Mouse (Mus musculus): ENCODE results near the gene Klhl22. TPM values are rescaled to one million over a fixed set of nuclear protein-coding genes. Genes with fewer than 3 reads are reported as not detected.
A peak's percentile ranks its signal among the peaks of the same experiment; 100 is the strongest.

Gene Klhl22
- polyA plus RNA-seq, 3 experiments from 2014 or later: 11.8 to 28.7 (median 13.4) TPM

DNA sequence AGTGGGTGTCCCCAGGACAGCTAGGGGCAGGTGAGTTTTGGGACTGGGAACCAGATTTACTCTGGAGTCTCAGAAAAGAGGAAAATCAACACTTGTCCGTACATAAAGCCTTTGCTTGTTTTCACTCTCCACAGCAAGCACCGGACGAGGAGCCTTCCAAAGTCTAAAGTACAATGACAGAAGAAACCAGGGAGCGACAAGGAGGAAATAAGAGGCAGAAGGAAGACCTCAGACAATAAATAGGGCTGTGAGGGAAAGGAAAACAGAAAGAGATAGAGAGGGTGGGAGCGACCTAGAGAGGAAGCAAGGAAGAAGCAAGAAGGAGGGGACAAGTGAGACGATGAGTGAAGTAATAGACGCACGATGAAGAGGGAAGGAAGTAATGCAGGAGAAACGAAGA lies 516 bp upstream of the Klhl22 start:
- peak; percentile 30 for ATAC-seq

DNA sequence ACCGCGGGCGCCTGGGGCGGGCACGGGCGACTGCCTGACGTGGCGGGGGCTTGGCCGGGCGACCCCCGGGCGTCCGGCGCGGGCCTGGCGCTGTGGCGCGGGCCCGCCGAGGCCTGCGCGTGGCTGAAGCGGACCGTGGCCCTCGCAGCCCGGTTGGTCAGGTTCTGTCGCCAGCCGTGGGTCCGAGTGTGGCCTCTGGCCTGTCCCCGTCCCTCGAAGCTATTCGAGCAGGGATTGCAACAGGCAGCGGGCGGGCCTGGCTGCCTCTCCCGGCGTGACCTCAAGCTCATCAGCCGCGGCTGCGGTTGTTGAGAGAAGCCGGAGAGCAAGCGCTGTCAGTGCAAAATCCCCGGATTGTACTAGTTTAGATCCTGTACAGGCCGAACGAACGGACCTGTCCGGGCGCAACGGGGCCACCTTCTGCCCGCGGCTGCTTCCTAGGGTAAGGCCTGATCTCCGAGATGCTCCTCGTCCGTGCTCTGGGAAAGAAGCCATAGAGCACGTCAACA lies 449 bp downstream of the Klhl22 start:
- peak; percentile 21 for ATAC-seq

DNA sequence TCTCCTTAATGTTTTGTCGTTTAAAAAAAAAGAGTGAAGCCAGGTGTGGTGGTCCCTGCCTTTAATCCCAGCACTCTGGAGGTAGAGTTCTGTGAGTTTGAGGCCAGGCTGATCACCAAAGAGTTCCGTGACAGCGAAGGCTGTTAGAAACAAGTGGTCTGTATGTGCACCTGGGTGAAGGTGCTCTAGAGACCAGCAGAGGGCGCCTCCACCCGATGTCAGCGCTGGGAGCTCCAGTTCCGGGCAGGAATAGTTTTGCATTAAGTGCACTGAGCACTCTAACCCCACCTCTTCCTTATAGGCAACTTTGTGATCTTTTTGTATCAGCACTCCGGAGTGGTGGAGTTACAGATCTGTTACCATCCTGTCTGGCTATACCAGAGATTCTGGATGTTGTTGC lies 1.2 kb downstream of the Klhl22 start:
- ATAC-seq: no peak

DNA sequence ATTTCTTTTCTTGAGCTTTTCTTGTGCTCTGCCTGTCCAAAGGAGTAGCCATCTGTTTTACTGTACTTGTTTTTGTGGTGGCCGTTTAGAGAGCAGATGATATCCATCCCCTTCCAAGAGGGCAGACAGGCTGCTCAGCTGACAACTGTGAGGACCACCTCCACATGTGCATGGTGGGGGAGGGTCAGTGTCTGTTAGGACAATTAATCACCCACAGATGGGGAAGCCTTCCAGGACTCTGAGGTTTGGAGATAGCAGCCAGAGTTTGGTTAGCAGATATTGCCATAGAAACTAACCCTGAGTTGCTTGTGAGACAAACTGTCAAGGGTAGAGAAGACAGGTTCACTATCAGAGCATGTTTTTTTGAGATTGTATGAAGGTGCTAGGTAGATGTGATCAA lies 1.7 kb downstream of the Klhl22 start:
- ATAC-seq: no peak

DNA sequence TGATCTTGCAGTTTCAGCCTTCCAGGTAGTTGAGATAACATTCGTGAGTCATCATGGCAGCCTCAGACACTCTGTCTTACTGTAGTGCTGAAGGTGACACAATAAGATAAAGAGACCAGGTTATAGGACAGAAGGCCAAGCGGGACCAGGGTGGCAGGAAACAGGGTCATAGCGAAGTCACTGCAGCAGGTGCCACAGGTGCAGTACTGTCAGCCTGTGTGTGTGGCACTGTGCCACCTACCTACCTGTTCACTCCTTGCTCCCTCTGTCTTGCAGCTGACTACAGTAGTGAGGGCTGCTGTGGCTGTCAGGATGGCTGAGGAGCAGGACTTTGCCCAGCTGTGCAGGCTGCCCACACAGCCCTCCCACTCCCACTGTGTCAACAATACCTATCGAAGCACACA lies 4.7 kb downstream of the Klhl22 start:
- ATAC-seq: no peak

DNA sequence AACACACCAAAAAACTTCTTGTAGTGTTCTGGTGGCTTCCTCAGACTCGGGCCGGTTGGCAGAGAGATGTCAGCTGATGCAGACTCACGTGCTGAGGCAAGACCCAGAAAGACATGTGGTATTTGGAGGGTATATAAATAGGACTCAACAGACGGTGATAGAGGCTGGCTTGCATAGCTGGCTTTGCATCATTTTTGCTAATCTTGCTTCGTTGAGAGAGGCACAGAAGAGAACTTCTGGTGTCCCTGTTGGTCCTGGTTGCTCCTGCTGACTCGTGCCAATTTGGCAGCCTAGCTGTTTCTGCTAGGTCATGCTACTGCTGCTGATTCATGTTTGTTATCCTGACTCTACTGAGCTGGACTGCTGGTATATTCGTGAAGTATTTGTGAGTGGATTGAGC lies 9.4 kb downstream of the Klhl22 start:
- no peak for ATAC-seq

DNA sequence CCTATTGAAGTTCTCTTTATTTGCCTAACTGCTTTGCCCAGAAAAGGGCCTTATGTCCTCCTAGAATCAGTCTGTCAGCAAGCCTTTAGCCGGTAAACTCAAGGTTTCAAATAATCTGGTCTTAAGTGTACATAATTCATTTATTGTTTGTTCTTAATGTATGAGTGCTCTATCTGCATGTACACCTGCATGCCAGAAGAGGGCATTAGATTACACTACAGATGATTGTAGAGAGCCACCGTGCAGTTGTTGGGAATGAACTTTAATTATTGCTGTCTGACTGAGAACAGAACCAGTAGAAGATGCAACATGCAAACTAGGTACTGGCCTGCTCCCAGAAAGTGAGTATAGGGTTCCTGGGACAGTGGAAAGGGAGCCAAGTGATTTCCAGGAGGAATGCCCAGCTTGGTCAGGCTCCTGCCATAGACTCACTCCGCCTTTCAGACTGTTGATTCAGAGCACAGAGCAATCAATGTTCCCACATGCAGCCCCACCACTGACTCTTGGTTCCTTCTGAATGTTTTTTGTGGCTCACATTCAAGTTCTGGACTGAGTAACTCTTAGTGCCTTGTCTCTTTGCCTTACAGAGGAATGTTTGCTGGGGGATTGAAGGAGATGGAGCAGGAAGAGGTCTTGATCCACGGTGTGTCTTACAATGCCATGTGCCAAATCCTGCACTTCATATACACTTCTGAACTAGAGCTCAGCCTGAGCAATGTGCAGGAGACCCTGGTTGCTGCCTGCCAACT lies 11.9 kb downstream of the Klhl22 start:
- no peak for ATAC-seq

DNA sequence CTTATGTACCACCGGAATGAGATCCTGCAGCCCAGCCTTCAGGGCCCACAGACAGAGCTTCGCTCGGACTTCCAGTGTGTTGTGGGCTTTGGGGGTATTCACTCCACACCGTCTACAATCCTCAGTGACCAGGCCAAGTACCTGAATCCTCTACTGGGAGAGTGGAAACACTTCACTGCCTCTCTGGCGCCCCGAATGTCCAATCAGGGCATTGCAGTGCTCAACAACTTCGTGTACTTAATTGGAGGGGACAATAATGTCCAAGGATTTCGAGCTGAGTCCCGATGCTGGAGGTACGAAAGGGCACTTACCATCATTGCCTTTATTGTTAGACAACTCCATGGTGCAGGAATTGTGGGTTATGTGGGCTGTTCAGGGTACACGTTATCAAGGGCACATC lies 17.4 kb downstream of the Klhl22 start:
- ATAC-seq: no peak

DNA sequence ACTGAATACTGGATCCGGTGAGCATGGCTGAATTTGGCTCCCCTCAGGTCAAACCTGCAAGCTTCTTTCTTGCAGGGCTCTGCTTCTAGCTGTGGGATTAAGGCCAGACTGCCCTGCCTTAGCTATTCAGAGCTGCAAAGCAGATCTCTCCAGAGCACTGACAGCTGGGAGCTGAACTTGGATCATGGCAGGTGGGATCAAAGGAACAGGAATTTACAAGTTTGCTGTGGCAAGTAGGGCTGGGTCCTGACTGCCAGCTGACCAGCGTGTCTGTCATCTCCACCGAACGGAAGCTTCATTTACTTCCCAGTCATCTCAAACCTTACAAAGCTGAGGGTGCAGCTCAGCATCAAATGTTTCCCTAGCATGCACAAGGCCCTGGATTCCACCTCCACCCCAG lies 18.8 kb downstream of the Klhl22 start:
- no peak for ATAC-seq

DNA sequence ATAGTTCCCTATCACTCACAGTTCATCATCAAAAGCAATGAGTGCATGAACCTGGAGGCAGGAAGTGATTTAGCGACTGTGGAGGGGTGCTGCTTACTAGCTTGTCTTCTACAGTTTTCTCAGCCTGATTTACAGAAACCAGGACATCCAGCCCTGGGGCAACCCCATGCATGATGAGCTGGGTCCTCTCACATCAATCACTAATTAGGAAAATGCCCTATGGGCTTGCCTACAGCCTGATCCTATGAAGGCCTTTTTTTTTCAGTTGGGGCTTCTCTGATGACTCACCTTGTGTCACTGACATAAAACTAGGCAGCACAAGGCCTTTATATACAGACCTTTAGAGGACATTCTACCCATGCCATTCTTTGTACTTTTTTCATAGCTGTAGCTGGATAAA lies 20.3 kb downstream of the Klhl22 start:
- no peak for ATAC-seq

DNA sequence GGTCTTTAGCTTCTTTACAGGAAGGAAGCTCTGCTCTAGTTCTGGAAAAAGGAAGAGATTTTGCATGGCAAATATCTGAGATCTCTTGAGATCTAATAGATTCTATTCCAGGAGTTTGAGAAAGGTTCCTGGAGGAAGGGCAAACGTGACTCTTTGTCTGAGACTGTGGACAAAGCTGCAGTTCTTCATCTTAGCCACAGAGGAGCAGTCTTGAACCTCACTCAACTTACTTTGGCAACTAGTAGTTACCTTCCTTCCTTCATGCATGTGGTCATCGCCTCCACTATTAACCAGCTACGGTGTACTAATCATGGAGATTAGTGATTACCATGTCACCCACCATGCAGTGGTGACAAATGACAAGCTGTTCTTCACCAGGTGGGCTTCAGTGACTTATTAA lies 25.9 kb downstream of the Klhl22 start:
- no peak for ATAC-seq

DNA sequence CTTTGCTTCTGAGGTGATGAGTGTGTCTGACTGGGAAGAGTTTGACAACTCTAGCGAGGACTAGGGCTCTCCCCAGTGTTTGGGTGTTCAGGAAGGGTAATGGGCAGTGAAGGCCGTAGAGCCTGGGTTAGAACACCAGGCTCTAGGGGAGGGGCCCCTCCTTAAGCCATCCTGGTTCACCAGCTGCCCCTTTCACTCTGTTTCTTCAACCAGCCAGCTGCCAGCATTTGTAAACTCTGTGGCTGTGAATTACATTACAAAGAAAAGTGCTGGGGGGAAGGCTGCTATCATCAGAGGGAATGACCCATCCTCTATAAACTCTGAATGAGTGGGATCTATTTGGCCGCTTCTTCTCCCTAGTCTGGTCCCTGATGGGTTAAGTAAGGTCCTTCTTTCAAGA lies 33.3 kb downstream of the Klhl22 start:
- ATAC-seq: no peak

DNA sequence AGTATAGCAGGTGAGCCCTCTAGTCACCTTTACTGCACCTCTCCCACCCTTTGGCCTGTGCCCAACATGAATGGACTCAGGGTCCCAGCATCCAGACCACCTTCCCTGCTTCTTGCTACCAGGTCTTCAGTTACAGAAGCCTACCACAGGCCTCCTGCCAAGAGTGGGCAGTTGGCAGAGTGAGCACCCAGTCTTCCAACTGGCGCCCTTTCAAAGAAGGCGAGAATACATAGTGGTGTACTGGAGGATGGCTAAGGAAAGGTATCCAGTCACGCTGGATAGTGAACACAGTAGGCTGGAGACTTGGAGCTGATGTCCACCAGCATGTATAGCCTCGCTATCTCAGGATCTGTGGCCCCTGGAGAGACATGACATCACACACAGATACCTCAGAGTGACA lies 34.6 kb downstream of the Klhl22 start:
- no peak for ATAC-seq

DNA sequence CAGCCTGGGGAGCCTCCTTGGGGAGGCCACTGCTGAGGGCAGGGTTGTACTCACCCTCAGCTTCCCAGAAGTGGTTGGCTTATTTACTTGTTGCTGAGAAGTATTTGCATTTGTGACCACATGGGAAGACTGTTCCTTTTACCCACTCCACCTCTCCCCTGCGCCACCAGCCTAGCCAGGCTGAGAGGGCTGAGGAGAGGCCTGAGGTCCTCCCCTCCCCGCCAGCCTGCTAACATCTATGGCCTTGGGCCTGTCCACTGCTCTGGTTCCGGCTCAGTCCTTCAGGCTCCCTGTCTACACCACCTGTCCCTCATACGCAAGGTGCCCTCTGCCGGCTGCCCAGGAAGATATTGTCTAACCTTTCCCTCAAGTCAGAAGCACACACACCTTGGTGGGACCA lies 36.2 kb downstream of the Klhl22 start:
- ATAC-seq: no peak

DNA sequence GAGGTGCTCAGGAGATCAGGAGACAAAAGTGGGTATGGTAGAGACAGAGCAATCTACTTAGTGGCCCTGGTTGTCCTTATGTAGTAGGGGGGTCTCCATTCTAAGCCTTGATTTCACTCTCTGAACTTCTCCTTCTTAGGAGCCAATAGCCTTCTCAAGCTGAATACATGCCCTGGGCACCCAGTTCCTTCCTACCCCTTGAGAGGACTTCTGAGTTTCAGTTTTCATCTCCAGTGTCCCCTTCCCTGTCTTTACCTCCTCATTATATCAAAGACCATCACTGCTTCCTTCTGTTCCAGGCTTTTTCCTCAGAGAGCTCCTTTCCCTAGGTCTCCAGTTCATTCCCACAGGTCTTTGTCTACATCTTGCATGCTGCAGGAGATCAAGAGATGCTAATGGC lies 37.1 kb downstream of the Klhl22 start:
- no peak for ATAC-seq

DNA sequence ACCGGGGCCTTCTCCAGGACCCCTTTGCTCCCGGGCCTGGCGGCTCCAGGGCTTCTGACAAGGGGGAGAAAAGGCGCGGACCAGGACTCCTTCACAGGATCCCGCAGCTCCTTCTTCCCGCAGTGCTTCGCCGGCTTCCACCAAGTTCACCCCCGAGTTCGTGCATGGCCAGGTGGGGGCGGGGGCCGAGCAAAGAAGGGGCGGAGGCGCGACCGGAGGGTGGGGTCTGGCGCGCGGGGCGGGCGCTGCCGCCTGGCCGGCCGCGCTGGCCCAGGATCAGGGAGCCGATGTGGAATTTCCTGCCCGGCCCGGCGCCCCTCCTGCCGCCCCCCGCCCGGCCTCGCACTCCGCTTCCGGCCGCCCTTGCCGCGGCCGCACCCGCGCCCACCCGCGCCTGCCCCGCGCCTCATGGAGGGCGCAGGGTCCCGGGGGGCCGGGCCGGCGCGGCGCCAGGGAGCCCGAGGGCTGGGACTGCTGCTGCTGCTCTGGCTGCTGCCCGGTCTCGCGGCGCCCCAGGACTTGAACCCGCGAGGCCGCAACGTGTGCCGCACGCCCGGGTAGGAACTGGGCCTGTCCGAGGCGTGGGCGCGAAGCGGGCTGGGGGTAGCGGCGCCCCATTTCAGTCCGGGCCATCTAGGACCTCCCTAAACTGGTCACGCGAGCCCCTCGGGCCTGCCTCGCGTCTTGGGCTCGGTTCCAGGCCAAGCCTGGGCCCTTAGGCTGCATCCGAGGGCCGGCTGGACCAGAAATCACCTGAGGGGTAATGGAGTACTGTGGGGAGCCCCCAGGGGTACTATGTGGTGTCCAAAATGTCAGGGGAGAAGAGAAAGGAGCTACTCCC lies 37.8 kb downstream of the Klhl22 start, which contains the start of gene Scarf2:
Gene Scarf2, plus strand, starts transcription at position 312 of the 841 bp plus-strand sequence.
- no peak for ATAC-seq

DNA sequence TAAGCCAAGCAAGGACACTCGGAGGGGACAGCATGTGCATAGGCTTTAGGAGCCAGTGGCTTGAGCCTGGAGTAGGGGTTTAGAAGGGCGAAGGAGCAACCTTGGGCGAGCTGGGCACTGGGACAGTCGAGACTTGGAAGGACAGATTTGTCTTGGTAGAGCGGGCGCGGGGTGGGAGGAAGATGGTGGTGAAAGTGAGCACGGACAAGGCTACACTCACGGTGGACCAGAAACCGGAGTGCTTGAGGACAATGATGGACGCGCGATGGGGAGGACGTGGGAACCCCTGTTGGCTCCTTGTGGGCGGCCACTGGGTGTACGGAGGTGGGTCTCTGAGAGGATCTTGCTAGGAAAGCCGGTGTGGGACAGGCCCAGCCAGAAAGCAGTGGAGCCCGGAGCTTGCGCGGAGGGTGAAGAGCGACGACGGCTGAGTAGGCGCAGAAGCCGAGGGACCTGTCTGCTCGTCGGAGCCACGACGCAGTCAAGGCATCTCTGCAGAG lies 38.4 kb downstream of the Klhl22 start:
- ATAC-seq: no peak

DNA sequence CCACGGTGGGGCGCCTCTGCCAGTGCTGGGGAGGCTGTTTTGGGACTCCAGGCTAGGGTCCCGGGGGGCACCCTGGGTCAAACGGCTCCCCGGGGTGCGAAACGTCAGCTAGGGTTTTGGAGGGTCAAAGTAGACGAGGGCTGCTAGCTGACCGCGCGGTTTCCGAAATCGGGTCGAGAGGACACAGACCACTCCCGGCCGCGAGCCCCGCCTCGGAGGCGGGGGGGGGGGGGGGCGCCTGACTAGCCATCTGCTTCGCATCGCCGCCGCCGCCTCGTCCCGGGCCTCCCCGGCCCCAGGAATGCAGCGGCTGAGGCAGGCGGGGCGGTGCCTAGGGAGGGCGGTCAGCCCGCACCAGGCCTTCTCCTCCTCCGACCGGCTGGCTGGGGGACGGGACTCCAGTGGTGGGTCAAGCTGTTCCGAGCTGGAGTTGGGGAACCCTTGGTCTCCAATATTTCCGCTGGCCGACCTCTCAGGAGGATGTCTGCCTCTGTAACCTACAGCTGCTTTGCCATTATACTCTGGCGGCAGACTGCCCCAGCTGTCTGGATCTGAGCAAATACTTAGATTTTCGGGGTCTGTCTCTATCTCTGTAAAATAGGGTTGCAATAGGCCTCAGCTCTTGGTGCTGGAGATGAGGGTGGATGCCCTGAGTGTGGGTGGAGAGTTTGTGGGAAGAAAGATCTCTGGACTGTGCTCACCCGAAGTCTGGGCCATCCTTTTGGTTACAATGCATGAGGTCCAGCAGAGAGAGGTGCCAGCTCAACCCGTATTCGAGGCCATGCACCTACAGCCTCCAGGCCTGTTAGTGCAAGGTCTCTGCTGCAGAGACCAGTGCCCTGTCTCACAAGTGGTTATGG lies 39.1 kb downstream of the Klhl22 start:
- ATAC-seq: no peak

DNA sequence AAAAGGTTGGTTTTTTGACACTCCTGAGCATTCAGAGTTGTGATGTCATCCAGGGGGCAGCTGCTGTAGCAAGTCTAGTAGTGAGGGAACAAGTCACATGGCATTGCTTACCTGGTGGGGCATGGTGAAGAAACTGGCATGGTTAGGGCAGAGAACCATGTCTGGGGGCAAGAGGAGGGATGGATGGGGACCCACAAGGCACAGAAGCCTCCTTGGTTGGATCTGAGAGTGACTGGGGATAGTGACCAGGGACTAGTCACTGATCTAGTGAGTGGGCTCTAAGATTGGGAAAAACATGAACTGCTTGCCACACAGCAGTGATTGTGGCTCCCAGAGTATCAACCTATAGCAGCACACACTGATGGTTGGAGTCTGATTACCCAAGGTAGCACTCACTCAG lies 40.2 kb downstream of the Klhl22 start:
- ATAC-seq: no peak

DNA sequence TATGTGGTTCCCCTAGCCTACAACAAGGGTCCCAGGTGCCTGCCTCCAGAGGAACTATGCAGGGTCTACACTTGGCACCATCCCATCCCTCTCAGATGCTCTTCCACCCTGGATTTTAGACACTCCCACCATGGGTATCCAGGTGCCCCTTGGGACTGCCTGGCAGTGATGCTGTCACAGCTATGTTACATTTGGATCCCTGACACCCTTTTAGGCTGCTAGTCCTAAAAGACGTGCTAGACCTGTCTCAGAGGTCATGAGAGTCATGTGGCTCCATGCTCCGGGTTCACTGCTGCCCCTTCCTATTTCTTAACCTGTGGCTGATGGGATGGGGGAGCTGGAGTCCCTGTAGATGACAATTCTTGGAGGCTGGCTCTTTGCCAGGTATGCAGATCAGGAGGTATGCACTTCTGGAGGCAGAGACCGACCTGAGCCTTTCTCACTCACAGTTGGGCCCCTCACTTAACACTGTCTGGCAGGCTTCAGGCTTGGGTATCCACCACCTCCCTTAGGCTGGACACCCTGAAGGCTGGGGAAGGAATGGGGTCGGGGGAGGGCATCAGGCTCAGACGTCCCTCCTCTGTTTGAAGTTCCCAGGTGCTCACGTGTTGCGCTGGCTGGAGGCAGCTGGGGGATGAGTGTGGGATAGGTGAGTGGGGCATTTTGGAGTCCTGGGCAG lies 42.5 kb downstream of the Klhl22 start:
- no peak for ATAC-seq

DNA sequence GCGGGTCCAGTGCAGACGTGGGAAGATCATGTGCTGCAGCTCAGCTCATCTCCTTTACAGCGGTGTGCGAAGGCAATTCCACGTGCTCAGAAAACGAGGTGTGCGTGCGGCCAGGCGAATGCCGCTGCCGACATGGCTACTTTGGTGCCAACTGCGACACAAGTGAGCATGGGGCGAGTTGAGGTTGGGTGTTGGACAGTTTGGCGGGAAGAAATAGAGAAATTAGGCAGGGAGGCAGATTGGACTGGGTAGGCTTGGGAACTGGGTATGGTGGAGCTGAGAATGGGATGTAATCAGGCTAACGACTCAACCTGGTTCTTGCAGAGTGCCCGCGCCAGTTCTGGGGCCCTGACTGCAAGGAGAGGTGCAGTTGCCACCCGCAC lies 43.0 kb downstream of the Klhl22 start:
- no peak for ATAC-seq
